Mouse (Mus musculus): Measurements from ENCODE around the gene Gm45713.

- TF ChIP-seq CTCF (IDR thresholded peaks at IDR 0.05; ENCODE audit: control insufficient read depth, insufficient read depth, insufficient replicate concordance, low read depth, low read length): no peak
- TF ChIP-seq POLR2A (IDR thresholded peaks at IDR 0.05; ENCODE audit: control insufficient read depth, low read depth, low read length): no peak
Observed at GRCm38 (mm10) chr7:45113476-45113875, 22.6 kb downstream of the Gm45713 start.

All from testis, adult 2 months (tissue).